In genomic region chr11:39588641-39589385, GRCm38 (mm10) we compare ENCODE assay signal across 8 mouse cellular contexts.
DNase-seq lines count a peak whose midpoint lies in the region; ATAC-seq and TF ChIP-seq lines count a peak whose summit lies in the region.

No protein-coding gene starts in this region.

- no peak overlapping the region for H3K27ac ChIP-seq in MEL (ENCODE audit: control insufficient read depth, low read depth, low read length)
- no peak overlapping the region for H3K27ac ChIP-seq in bone marrow macrophage, adult 2 months (ENCODE audit: insufficient read depth, low read depth, low read length)
- no peak overlapping the region for H3K27ac ChIP-seq in forebrain, embryonic 11.5 days (ENCODE audit: low read depth, low read length)
- no peak overlapping the region for H3K27ac ChIP-seq in hindbrain, embryonic 14.5 days

- H3K4me1 ChIP-seq in MEL (ENCODE audit: control insufficient read depth in 1 of 2, insufficient read depth in 2 of 2, low read length in 2 of 2), result no peaks in the 10 kb centered on the region
- no peaks in the 10 kb centered on the region for H3K4me1 ChIP-seq in bone marrow macrophage, adult 2 months (ENCODE audit: control insufficient read depth, insufficient read depth, low read length)
- H3K4me1 ChIP-seq in forebrain, embryonic 11.5 days (replicated peaks; ENCODE audit: control insufficient read depth, insufficient read depth, low read length), result no peaks in the 10 kb centered on the region
- H3K4me1 ChIP-seq in hindbrain, embryonic 14.5 days (replicated peaks; ENCODE audit: control insufficient read depth, insufficient read depth, low read length), result no peaks in the 10 kb centered on the region

- peak; percentile 51 for TF ChIP-seq RAD21 in MEL (IDR thresholded peaks at IDR 0.05; ENCODE audit: low read depth, low read length)

- H3K79me2 ChIP-seq in MEL (ENCODE audit: control insufficient read depth, insufficient read depth, low read length, poor library complexity), result no peaks in the 10 kb centered on the region

- H3K9ac ChIP-seq in MEL (ENCODE audit: control insufficient read depth, low read depth, low read length, poor library complexity, severe bottlenecking), result no peak overlapping the region
- peak overlapping the region; percentile 32; the same call in 1 of the 2 replicates for H3K9ac ChIP-seq in forebrain, embryonic 11.5 days (ENCODE audit: low read length)
- peak overlapping the region; percentile 34 for H3K9ac ChIP-seq in hindbrain, embryonic 14.5 days

- no peak for TF ChIP-seq EP300 in MEL (IDR thresholded peaks at IDR 0.05; ENCODE audit: low read depth in 1 of 2, low read length in 2 of 2)

- DNase-seq in MEL (ENCODE audit: low read depth, low spot score), result peak; percentile 12
- peak; percentile 77 for DNase-seq in forebrain, embryonic 11.5 days (ENCODE audit: low spot score)
- peak; percentile 87 for DNase-seq in hindbrain, embryonic 14.5 days (ENCODE audit: low spot score)
- DNase-seq in layer of hippocampus, postnatal 14 days (ENCODE audit: low spot score in 2 of 2), result peak; percentile 75 to 85
- peak; percentile 24 to 33 for DNase-seq in lung, postnatal 4 days
- DNase-seq in right cerebral cortex, postnatal 4 days, result peak; percentile 71

- H3K27me3 ChIP-seq in MEL (ENCODE audit: control insufficient read depth in 1 of 2, insufficient read depth in 2 of 2, low read length in 2 of 2), result no peaks in the 10 kb centered on the region
- no peaks in the 10 kb centered on the region for H3K27me3 ChIP-seq in forebrain, embryonic 11.5 days (ENCODE audit: control insufficient read depth, insufficient read depth, low read length)
- H3K27me3 ChIP-seq in hindbrain, embryonic 14.5 days (ENCODE audit: control insufficient read depth, insufficient read depth, low read length), result no peaks in the 10 kb centered on the region

- H3K9me3 ChIP-seq in MEL (replicated peaks; ENCODE audit: insufficient read depth, low read length), result no peaks in the 10 kb centered on the region
- H3K9me3 ChIP-seq in forebrain, embryonic 11.5 days (ENCODE audit: control insufficient read depth, low read length), result no peaks in the 10 kb centered on the region
- no peaks in the 10 kb centered on the region for H3K9me3 ChIP-seq in hindbrain, embryonic 14.5 days (ENCODE audit: control insufficient read depth, low read length)

- ATAC-seq in forebrain, embryonic 11.5 days (replicated peaks; ENCODE audit: low FRiP score), result peak; percentile 83
- ATAC-seq in hindbrain, embryonic 14.5 days (ENCODE audit: low FRiP score), result peak; percentile 77
- ATAC-seq in megakaryocyte-erythroid progenitor cell, adult 5-6 weeks (replicated peaks; ENCODE audit: low FRiP score, low TSS enrichment, poor library complexity, severe bottlenecking), result no peak

- H3K36me3 ChIP-seq in MEL (ENCODE audit: control insufficient read depth in 1 of 2, insufficient read depth in 2 of 2, low read length in 2 of 2), result no peaks in the 10 kb centered on the region
- no peaks in the 10 kb centered on the region for H3K36me3 ChIP-seq in forebrain, embryonic 11.5 days (ENCODE audit: control insufficient read depth, insufficient read depth, low read length)
- no peaks in the 10 kb centered on the region for H3K36me3 ChIP-seq in hindbrain, embryonic 14.5 days (replicated peaks; ENCODE audit: control insufficient read depth, insufficient read depth)

- TF ChIP-seq POLR2A in MEL (IDR thresholded peaks at IDR 0.05; ENCODE audit: control insufficient read depth in 1 of 2, insufficient read depth in 1 of 2, low read depth in 1 of 2, low read length in 2 of 2, poor library complexity in 1 of 2), result no peak
- TF ChIP-seq POLR2A in bone marrow macrophage, adult 2 months (IDR thresholded peaks at IDR 0.05; ENCODE audit: borderline replicate concordance, low read depth, low read length), result no peak

- peak overlapping the region; percentile 22; the same call in 1 of the 2 replicates for H3K4me2 ChIP-seq in forebrain, embryonic 11.5 days (ENCODE audit: low read depth, low read length, severe bottlenecking)
- H3K4me2 ChIP-seq in hindbrain, embryonic 14.5 days (replicated peaks), result peak overlapping the region; percentile 41

- no peak overlapping the region for H3K4me3 ChIP-seq in MEL (ENCODE audit: control insufficient read depth in 1 of 2, insufficient read depth in 1 of 2, low read depth in 2 of 2, low read length in 2 of 2)
- no peak overlapping the region; the same call in 1 of the 2 replicates for H3K4me3 ChIP-seq in bone marrow macrophage, adult 2 months (ENCODE audit: insufficient read depth, low read length)
- H3K4me3 ChIP-seq in forebrain, embryonic 11.5 days (ENCODE audit: low read depth, low read length), result no peak overlapping the region
- no peak overlapping the region; the same call in 1 of the 2 replicates for H3K4me3 ChIP-seq in hindbrain, embryonic 14.5 days (replicated peaks; ENCODE audit: low read length)

- TF ChIP-seq CTCF in MEL (IDR thresholded peaks at IDR 0.05 in 2 of 3, conservative IDR thresholded peaks at IDR 0.05 in 1 of 3; ENCODE audit: control insufficient read depth in 1 of 3, insufficient read depth in 1 of 3, low read depth in 2 of 3, low read length in 3 of 3, poor library complexity in 1 of 3, severe bottlenecking in 1 of 3), result peak in 2 of 3 experiments; percentile 37 to 68; a peak in 4 of 6 replicates
- TF ChIP-seq CTCF in bone marrow macrophage, adult 2 months (IDR thresholded peaks at IDR 0.05; ENCODE audit: low read depth, low read length), result peak; percentile 46; the same call in 1 of the 2 replicates

- 12% methylated on average over 15 of the region's 15 CpGs for WGBS in forebrain, embryonic 11.5 days
- 15% methylated on average over 15 of the region's 15 CpGs for WGBS in hindbrain, embryonic 14.5 days

TF ChIP-seq in MEL, 35 proteins besides CTCF, POLR2A, EP300 and RAD21:
- TF ChIP-seq MAX (IDR thresholded peaks at IDR 0.05; ENCODE audit: low read length) (no peak), MEF2A (IDR thresholded peaks at IDR 0.05; ENCODE audit: extremely low read depth, insufficient replicate concordance, low read depth, low read length, poor library complexity, severe bottlenecking) (no peak), HCFC1 (IDR thresholded peaks at IDR 0.05; ENCODE audit: low read depth, low read length) (no peak), KAT2A (conservative IDR thresholded peaks at IDR 0.05; ENCODE audit: low read depth, low read length) (no peak), TCF12 (IDR thresholded peaks at IDR 0.05; ENCODE audit: low read depth, low read length) (no peak), ETS1 (IDR thresholded peaks at IDR 0.05; ENCODE audit: low read depth, low read length) (no peak), MYB (IDR thresholded peaks at IDR 0.05; ENCODE audit: low read depth, low read length) (no peak), CHD1 (IDR thresholded peaks at IDR 0.05; ENCODE audit: low read depth, low read length) (no peak), NELFE (IDR thresholded peaks at IDR 0.05; ENCODE audit: low read depth, low read length) (no peak), ZNF384 (IDR thresholded peaks at IDR 0.05; ENCODE audit: low read depth, low read length) (no peak), SMC3 (IDR thresholded peaks at IDR 0.05; ENCODE audit: low read depth, low read length) (peak; percentile 54), USF2 (IDR thresholded peaks at IDR 0.05; ENCODE audit: borderline replicate concordance in 1 of 2, insufficient read depth in 1 of 2, low read depth in 1 of 2, low read length in 2 of 2) (no peak), ZC3H11A (IDR thresholded peaks at IDR 0.05; ENCODE audit: low read depth, low read length) (peak; percentile 29; the same call in 1 of the 2 replicates)

Comparison
In these comparisons a context has a peak if more than half of its experiments do, and no peak if none do; other contexts are left out.
1. DNase-seq: peak in every context shown above with its lines; median percentile 87 in hindbrain, embryonic 14.5 days; 80 in layer of hippocampus, postnatal 14 days; 77 in forebrain, embryonic 11.5 days; 71 in right cerebral cortex, postnatal 4 days; 28 in lung, postnatal 4 days; 12 in MEL.